Mouse (Mus musculus) erythroblast, embryonic 14.5 days (primary cell): ENCODE results near the gene Nanog. TPM values are rescaled to one million over a fixed set of nuclear protein-coding genes. Genes with fewer than 3 reads are reported as not detected.
A peak's percentile ranks its signal among the peaks of the same experiment; 100 is the strongest.

Source experiments
- H3K27me3 ChIP-seq: 2 replicates; pipeline ENCODE4 v1.6.1; 2012; ENCODE audit warnings: inconsistent platforms; ENCODE audit not compliant: control insufficient read depth
- H3K36me3 ChIP-seq: 2 replicates; pipeline ENCODE4 v1.6.1; 2012; ENCODE audit warnings: mild to moderate bottlenecking, inconsistent platforms; ENCODE audit not compliant: control insufficient read depth
- H3K4me1 ChIP-seq: 2 replicates; pipeline ENCODE4 v1.6.1; 2012; ENCODE audit warnings: inconsistent platforms; ENCODE audit not compliant: control insufficient read depth
- H3K4me3 ChIP-seq: replicated peaks from 2 replicates; pipeline ENCODE3; 2012; ENCODE audit warnings: moderate library complexity, mild to moderate bottlenecking, inconsistent platforms
- H3K9me3 ChIP-seq: 2 replicates; pipeline ENCODE4 v1.6.1; 2012; ENCODE audit warnings: low read length, inconsistent platforms, mixed read lengths; ENCODE audit not compliant: control insufficient read depth
- GATA1 ChIP-seq: IDR thresholded peaks from 2 replicates; pipeline ENCODE4 v1.6.1; 2012; ENCODE audit warnings: low read length, inconsistent platforms, mixed read lengths
- TAL1 ChIP-seq: IDR thresholded peaks from 3 replicates; pipeline ENCODE4 v1.6.1; 2012; ENCODE audit warnings: low read length, inconsistent platforms, mixed read lengths
- polyA plus RNA-seq: library from polyadenylated mRNA; stranded (reverse); fragments of >175 nt; gene quantifications from 2 replicates; pipeline ENCODE4 v1.2.3, GENCODE M21; 2012

Nanog gene
- polyA plus RNA-seq, 1 experiment: not detected

GRCm38 (mm10) chr6:122719942-122720341 is 12.7 kb downstream of the Nanog start:
- Histone ChIP-seq H3K9me3 (no peaks in the 10 kb centered on the region), H3K4me1 (no peaks in the 10 kb centered on the region; the same call in 1 of the 2 replicates), H3K36me3 (no peaks in the 10 kb centered on the region), H3K27me3 (no peaks in the 10 kb centered on the region), H3K4me3 (no peak overlapping the region)
- TF ChIP-seq GATA1 (no peak), TAL1 (no peak)

GRCm38 (mm10) chr6:122739952-122740351 is 32.7 kb downstream of the Nanog start:
- Histone ChIP-seq H3K4me3 (no peak overlapping the region), H3K4me1 (peaks cover 24% of the 10 kb centered on the region)
- TF ChIP-seq GATA1: no peak
- TF ChIP-seq TAL1: no peak

GRCm38 (mm10) chr6:122741460-122742227 is 34.4 kb downstream of the Nanog start:
- no peak for TF ChIP-seq TAL1
- TF ChIP-seq GATA1: no peak
- H3K4me1 ChIP-seq: peaks cover 24% of the 10 kb centered on the region

More at GRCm38 (mm10) chr6:122739952-122740351, 32.7 kb downstream of the Nanog start:
- Histone ChIP-seq H3K36me3 (peaks cover 9% of the 10 kb centered on the region), H3K27me3 (peaks cover 38% of the 10 kb centered on the region), H3K9me3 (no peaks in the 10 kb centered on the region)

GRCm38 (mm10) chr6:122742228-122742899 is 35.1 kb downstream of the Nanog start:
- Histone ChIP-seq H3K27me3 (peaks cover 38% of the 10 kb centered on the region), H3K9me3 (no peaks in the 10 kb centered on the region), H3K36me3 (no peaks in the 10 kb centered on the region), H3K4me1 (peaks cover 24% of the 10 kb centered on the region), H3K4me3 (peak overlapping the region; percentile 34)
- TF ChIP-seq GATA1 (no peak), TAL1 (no peak)

More at GRCm38 (mm10) chr6:122741460-122742227, 34.4 kb downstream of the Nanog start:
- no peaks in the 10 kb centered on the region for H3K36me3 ChIP-seq
- peak overlapping the region; percentile 34 for H3K4me3 ChIP-seq
- H3K27me3 ChIP-seq: peaks cover 38% of the 10 kb centered on the region
- H3K9me3 ChIP-seq: no peaks in the 10 kb centered on the region

DNA sequence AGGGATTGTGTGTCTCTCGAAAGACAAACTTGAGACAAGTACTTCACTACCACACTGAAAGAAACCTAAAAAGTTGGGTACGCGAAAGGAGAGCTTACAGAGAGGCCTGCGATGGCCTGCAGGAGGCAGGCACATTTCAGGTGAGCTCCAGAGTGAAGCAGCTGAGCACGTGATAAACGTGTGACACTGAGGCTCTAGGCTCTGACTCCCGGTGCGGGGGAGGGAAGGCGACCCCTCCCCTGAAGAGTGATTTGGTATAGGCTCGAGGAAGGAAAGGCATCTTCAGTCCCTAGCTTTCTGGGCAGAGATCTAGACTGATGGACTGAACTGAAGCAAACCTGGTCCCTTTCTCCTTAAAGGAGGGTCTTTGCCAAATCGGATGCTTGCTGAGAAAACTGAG is 36.1 kb downstream of the Nanog start:
- Histone ChIP-seq H3K36me3 (no peaks in the 10 kb centered on the region), H3K9me3 (no peaks in the 10 kb centered on the region), H3K4me3 (no peak overlapping the region), H3K27me3 (peaks cover 38% of the 10 kb centered on the region), H3K4me1 (peaks cover 24% of the 10 kb centered on the region)
- no peak for TF ChIP-seq GATA1
- no peak for TF ChIP-seq TAL1

DNA sequence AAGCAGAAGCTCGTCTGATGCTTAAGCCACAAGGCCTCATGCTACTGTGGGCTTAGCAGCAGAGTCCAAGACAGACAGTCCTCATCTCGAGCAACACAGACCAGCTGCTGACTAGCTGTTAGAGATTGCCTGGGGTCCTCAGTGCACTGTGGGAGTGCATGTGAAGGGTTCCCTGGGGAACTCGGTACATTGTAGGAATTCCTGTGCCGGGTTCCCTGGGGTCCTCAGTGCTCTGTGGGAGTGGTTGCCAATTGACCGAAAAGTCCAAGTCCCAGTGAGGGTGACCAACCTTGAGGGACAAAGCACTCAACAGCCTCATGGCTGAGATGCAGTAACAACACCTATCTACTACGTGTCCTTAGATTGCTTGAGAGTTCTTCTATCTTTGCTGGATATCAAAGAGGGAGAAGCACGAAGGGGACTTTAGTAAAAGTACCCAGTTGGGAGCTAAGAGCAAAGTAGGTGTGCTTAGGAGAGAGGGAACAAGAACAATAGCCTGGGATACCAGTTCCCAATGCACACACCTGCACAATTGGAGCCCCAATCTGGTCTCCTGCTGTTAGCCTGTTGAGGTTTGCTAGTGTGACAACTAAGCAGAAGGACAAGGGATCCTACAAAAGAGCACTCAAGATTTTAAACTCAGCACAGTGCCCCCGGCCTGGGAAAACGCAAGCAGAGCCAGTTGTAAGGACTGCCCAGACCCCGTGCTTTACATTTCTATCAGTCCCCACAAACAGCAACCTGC is 37.4 kb downstream of the Nanog start:
- H3K4me1 ChIP-seq: peaks cover 23% of the 10 kb centered on the region
- TF ChIP-seq TAL1: no peak
- TF ChIP-seq GATA1: no peak

GRCm38 (mm10) chr6:122750579-122750978 is 43.3 kb downstream of the Nanog start:
- Histone ChIP-seq H3K9me3 (no peaks in the 10 kb centered on the region), H3K4me1 (no peaks in the 10 kb centered on the region), H3K36me3 (no peaks in the 10 kb centered on the region), H3K4me3 (no peak overlapping the region), H3K27me3 (no peaks in the 10 kb centered on the region)
- no peak for TF ChIP-seq GATA1

More for the DNA sequence above, 37.4 kb downstream of the Nanog start:
- Histone ChIP-seq H3K4me3 (no peak overlapping the region), H3K27me3 (peaks cover 38% of the 10 kb centered on the region), H3K9me3 (no peaks in the 10 kb centered on the region), H3K36me3 (no peaks in the 10 kb centered on the region)

DNA sequence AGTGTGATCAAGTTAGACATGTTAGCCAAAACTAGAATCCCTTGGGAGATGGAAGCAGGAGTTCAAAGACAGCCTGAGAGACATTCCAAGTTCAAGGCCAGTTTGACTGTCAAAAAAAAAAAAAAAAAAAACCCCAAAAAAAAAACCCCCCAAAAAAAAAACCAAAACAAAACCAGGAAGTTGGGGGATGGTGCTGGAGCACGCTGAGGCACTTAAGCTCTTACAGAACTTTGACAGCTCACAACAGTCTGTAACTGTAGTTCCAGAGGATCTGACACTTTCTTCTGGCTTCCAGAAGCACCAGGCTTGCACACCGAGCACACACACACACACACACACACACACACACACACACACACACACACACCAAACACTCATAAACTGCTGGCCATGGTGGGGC is 48.6 kb downstream of the Nanog start:
- H3K36me3 ChIP-seq: no peaks in the 10 kb centered on the region

DNA sequence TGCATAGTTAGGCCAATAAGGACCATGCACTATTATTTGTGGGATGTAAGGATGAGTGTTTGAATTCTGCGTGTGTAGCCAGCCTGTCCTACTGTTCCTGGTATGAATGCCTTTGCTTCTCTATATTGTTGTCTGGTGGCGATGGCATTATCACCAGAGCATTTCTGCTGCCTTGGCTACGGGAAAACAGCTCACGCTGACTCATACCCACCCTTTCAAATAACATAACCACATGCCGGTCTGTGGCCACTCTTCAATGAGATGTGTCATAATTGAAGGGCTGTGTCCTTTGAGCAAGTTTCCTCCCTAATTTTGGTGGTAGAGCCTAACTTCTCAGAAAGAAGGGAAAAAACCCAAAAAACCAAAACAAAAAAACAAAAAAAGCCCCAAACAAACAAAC is 51.4 kb downstream of the Nanog start:
- no peaks in the 10 kb centered on the region for H3K36me3 ChIP-seq
- no peaks in the 10 kb centered on the region for H3K9me3 ChIP-seq
- H3K4me3 ChIP-seq: no peak overlapping the region
- H3K4me1 ChIP-seq: peaks cover 51% of the 10 kb centered on the region
- no peak for TF ChIP-seq GATA1
- no peak for TF ChIP-seq TAL1
- H3K27me3 ChIP-seq: no peaks in the 10 kb centered on the region; the same call in 1 of the 2 replicates

More for the DNA sequence above, 48.6 kb downstream of the Nanog start:
- Histone ChIP-seq H3K27me3 (no peaks in the 10 kb centered on the region), H3K4me1 (peaks cover 22% of the 10 kb centered on the region), H3K9me3 (no peaks in the 10 kb centered on the region), H3K4me3 (no peak overlapping the region)
- TF ChIP-seq GATA1 (no peak), TAL1 (no peak)
